Mouse (Mus musculus): Measurements from ENCODE around the gene Bmi1. TPM values are rescaled to one million over a fixed set of nuclear protein-coding genes. Genes with fewer than 3 reads are reported as not detected.
A peak's percentile ranks its signal among the peaks of the same experiment; 100 is the strongest.

The Bmi1 gene
- polyA plus RNA-seq (2012; rRNA removed) = 25.3 TPM in 2 replicates

DNA sequence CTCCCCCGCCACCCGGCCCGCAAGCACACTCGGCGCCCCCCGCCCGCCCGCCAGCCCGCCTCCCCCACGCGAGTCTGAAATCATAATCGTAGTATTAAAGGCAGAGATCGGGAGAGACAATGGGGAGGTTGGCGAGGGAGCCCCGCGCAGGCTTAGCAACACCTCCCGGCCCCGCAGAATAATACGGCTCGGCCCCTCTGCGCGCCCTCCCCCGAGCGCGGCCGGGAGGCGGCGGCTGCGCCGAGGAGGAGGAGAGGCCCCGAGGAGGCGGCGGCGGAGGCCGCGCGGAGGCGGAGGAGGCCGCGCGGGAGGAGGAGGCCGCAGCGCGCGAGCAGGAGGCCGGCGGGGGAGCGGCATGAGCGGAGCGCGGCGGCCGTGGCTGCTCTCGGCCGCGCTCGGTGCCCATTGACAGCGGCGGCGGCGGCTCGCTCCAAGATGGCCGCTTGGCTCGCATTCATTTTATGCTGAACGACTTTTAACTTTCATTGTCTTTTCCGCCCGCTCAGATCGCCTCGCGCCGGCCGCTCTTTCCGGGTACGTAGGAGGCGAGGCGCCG lies at the start of gene Bmi1:
Gene Bmi1, plus strand, starts transcription at position 83 of the 556 bp plus-strand sequence.
- DNase-seq (ENCODE audit: low spot score) = peak; percentile 73

GRCm38 (mm10) chr2:18630547-18630946 lies 46.3 kb upstream of the Bmi1 start:
- DNase-seq (ENCODE audit: low spot score) = no peak

DNA sequence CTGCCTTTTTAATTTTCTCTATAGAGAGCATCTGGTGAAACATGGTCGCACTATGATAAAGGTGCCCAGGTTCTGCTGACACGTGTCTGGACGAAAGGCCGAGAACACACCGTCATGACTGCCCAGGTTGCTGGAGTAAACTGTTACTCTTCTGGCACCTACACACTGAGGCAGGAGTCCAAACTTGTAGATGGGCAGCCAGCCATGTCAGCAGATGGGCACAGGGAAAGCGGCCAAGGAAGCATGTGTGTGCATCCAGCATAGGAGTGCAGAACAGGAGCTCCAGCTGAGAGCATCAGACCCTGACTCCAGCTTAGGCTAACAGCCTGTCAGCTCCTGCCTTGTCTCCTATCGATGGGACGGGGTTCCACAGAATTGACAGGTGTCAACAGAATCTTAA lies 41.8 kb upstream of the Bmi1 start:
- DNase-seq (ENCODE audit: low spot score) = no peak

DNA sequence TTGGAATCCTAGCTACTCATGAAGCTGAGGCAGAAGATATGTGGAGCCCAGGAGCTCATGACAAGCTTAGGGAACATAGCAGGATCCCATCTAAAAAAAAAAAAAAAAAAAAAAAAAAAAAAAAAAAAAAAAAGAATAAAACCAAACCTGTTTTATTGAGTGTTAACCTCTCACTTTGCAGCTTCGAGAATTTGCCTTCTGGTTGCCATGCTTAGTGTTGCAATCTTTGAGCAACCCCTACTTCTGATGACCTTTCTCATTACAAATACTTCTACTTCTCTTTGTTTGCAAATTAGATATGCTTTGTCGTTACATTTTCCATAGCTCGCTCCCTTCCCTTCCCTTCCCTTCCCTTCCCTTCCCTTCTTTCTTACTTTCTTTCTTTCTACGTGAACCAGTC lies 28.3 kb upstream of the Bmi1 start:
- DNase-seq (ENCODE audit: low spot score) = no peak

- DNase-seq (ENCODE audit: low spot score) = no peak
These were observed 22.0 kb upstream of the Bmi1 start for GRCm38 (mm10) chr2:18654821-18655220.

- no peak for DNase-seq (ENCODE audit: low spot score)
These were observed 12.8 kb upstream of the Bmi1 start for GRCm38 (mm10) chr2:18664003-18664402.

- no peak for DNase-seq (ENCODE audit: low spot score)
These were observed 5.8 kb upstream of the Bmi1 start for GRCm38 (mm10) chr2:18671041-18671440.

DNA sequence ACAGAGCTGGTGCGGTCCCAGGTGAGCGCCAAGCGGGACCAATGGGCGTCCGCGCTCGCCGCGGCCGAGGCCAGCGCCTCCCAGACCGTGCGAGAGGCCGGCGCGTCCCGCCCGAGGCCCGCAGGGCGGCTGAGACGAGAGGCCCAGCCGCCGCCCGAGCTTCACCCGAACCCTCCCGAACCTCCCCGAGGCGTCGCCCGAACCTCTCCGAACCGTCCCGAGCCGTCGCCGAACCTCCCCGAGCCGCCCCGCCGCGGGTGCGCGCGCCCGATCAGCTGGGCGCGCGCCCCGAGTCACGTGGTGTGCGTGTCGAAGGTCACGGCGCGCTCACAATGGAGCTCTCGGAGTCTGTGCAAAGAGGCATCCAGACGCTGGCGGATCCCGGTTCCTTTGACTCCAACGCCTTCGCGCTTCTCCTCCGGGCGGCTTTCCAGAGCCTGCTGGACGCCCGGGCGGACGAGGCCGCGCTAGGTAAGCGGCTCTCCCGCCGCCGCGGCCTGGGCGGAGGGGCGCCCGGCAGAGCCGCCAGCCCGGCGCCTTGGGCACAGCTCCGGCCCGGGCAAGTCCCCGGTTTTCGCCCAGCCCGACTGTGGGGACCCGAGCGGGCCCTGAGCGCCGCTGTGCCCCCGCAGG lies 4.6 kb upstream of the Bmi1 start, which contains the start of gene Commd3:
Gene Commd3, plus strand, starts transcription at position 252 of the 633 bp plus-strand sequence.
- peak; percentile 100 for DNase-seq (ENCODE audit: low spot score)

DNA sequence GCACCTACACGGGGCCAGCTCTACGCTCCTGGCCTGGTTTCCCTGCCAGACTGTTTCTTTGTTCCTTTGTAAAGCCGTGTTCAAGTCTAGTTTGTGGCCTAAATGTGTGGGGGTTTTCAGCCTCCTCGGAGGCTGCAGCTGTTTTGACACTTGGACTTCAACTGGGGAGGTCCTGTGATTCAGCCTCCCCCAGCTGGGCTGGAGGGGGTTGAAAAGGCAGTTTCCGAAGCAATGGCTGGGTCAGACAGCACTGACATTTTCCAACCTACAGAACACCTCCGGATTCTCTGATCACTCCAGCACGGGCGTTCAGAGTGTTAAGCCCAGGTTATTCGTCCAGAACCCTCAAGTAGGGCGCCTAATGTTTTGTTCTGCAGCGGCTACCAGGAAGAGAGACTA lies 4.1 kb upstream of the Bmi1 start:
- no peak for DNase-seq (ENCODE audit: low spot score)

DNA sequence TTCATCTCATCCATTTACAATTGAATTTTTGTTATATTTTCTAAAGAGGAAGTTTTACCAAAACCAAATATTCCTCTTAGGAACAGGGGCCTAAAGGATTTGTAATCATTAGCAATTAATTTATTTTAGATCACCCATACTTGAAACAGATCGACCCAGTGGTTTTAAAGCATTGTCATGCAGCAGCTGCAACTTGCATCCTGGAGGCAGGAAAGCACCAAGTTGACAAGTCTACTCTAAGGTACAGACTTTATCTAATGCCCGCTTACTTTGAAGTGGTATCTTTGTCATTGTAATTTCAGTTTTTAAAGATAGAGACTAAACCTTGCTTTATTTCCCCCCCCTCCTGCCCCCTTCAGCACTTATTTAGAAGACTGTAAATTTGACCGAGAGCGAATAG lies 3.1 kb upstream of the Bmi1 start:
- DNase-seq (ENCODE audit: low spot score) = no peak

GRCm38 (mm10) chr2:18674193-18674902 lies 2.5 kb upstream of the Bmi1 start:
- DNase-seq (ENCODE audit: low spot score) = no peak

DNA sequence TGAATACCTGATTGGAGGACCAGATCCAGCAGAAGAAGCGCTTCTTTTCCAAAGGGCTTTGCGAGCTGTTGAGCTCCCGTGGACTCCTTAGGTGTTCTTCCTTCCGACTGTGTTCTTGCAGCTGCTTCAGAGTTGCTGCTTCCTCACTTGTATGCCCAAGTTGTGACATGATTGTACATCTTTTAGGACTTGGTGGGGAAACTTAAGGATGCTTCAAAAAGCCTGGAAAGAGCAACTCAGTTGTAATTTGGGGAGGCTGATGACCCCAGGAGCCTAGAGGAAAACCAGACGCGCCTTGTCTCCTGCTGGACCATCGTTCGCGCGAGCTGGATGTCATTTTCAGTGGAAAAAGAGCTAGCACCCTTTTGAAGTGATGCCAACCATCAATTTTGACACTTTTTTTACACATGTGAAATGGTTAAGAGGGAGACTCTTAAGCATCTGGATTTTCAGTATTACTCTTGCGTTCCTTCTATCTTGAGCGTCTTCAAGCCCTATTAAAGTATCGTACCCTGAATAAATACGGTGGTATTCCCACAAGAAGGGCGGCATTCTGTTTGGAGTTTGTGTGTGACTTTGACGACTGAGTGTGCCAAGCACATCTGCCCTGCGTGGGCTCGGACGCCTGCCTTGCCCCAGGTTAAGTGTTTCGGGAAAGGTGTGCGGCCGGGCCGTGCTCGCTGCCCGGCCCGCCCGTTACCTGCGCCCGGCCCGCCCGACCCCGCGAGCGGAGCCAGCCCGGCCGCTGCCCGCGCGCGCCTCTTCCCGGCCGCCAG lies 949 bp upstream of the Bmi1 start:
- no peak for DNase-seq (ENCODE audit: low spot score)

DNA sequence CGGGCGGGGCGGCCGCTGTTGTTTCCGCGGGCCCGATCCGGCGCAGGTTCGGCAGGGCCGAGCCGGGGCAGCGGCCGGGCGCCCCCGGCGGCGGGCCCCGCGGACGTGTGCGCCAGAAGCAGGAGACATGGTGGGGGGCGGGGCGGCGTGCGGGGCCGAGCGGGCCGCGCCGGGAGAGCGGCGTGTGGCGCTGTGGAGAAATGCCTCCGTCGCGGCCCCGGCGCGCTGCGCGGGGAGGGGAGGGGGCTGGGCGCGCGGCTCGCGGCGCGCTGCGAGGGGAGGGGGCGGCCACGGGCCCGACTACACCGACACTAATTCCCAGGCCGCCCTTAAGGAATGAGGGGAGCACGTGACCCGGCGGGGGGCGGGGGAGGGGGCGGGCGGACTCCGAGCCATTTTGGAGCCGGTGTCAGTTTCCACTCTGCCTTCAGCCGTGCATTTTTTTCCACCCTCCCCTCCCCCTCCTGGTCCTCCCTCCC lies 322 bp upstream of the Bmi1 start:
- peak; percentile 67 for DNase-seq (ENCODE audit: low spot score)

GRCm38 (mm10) chr2:18677631-18678471 lies 1.0 kb downstream of the Bmi1 start:
- DNase-seq (ENCODE audit: low spot score) = peak; percentile 48

- no peak for DNase-seq (ENCODE audit: low spot score)
These were observed 2.9 kb downstream of the Bmi1 start for GRCm38 (mm10) chr2:18679701-18680100.

DNA sequence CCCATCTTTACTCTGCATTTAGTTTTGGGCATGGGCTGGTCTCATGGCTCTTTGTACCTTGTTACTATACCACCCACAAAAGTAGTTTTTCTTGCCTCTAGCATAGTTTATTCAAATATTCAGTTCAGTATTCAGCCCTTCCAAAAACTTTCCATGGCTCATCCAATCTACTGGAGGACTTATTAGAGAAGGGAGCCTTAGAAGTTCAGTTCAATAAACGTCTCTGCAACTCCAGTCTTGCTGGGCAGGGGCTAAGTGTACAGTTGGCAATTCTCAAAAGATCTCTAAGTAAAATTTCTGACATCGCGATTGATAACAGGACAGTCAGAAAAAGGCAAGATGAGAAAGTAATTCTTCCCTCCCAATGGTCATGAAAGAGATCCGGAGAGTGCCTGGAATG lies 3.7 kb downstream of the Bmi1 start:
- no peak for DNase-seq (ENCODE audit: low spot score)

GRCm38 (mm10) chr2:18680961-18681360 lies 4.1 kb downstream of the Bmi1 start:
- peak; percentile 26 for DNase-seq (ENCODE audit: low spot score)

DNA sequence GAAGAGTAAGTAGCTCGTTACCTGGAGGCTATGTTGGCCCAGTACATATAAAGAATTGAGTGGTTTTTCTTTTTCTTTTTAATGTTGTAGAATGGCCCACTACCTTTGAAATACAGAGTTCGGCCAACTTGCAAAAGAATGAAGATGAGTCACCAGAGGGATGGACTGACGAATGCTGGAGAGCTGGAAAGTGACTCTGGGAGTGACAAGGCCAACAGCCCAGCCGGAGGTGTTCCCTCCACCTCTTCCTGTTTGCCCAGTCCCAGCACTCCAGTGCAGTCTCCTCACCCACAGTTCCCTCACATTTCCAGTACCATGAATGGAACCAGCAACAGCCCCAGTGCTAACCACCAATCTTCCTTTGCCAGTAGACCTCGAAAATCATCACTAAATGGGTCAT lies 7.2 kb downstream of the Bmi1 start:
- DNase-seq (ENCODE audit: low spot score) = no peak

DNA sequence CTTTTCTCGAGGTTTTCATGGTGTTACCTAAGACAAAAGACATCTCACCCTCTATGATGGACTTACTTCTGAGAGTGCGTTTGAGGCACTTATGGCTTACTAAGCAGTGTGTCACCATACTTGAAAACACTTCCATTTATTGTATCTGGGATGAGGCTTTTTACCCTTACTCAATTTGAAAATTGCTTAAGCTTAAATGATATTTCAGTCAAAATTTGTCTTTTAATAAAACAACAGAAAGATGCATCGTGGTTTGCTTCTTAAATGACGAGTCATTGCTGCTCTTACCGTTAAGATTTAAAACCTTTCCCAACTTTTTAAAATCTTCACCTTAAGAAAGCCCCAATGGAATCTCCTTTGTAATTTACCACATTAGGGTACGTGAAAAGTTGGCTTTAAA lies 9.6 kb downstream of the Bmi1 start:
- no peak for DNase-seq (ENCODE audit: low spot score)

GRCm38 (mm10) chr2:18686826-18687519 lies 10.2 kb downstream of the Bmi1 start:
- no peak for DNase-seq (ENCODE audit: low spot score)

Data from urinary bladder, adult 2 months (tissue).